ENCODE assay signal across 14 mouse cellular contexts in the genomic region with DNA sequence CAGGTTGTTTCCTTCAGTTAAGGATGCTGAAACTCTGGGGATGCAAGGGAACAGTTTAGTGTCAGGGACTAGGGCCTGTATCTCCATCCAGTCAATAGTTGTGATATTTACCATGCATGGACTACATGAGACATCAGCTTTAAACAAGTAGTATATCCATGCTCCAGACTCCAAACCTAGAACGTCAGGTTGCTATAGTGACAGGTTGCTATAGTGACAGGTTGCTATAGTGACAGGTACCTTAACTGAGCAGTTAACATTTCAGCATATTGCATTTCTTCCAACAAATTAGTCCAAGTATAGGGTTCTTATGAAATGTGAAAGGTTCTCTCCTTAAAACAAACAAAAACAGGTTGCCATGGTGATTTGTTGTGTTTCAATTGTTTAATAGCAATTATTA. TPM values are rescaled to one million over a fixed set of nuclear protein-coding genes. Genes with fewer than 3 reads are reported as not detected.
DNase-seq lines count a peak whose midpoint lies in the region; ATAC-seq and TF ChIP-seq lines count a peak whose summit lies in the region.
"Had no signal": no experiment of that assay in that cellular context is flagged by ENCODE, and none has a peak within 500 bp of the region (broad histone marks: within the 10 kb centered on the region; RNA-seq: fewer than 3 reads in every experiment).

No protein-coding gene starts in this region.

- DNase-seq in layer of hippocampus, adult 11-12 months (ENCODE audit: low spot score) = peak; percentile 41
- DNase-seq in layer of hippocampus, postnatal 10 days (ENCODE audit: low spot score in 2 of 2) = no peak
- DNase-seq in right cerebral cortex, postnatal 10 days (ENCODE audit: low spot score in 2 of 2) = peak; percentile 56 to 86
- DNase-seq in right cerebral cortex, postnatal 25 days = no peak
- DNase-seq in hindbrain, postnatal 0 days (ENCODE audit: low spot score) = peak; percentile 74
- no peak for DNase-seq in liver
- DNase-seq in kidney, adult 9 months = no peak
- DNase-seq: adrenal gland, postnatal 25 days; cerebellum, postnatal 25 days; gastrocnemius, postnatal 36 days; heart, postnatal 4 days; kidney, adult 18-20 months had no signal

- no peak overlapping the region for H3K9ac ChIP-seq in hindbrain, postnatal 0 days (replicated peaks; ENCODE audit: low read length)
- H3K9ac ChIP-seq: heart, embryonic 12.5 days had no signal

- WGBS in hindbrain, postnatal 0 days = 10% methylated on average over 1 of the region's 1 CpGs

- no peak for TF ChIP-seq CTCF in hindbrain, postnatal 0 days (IDR thresholded peaks at IDR 0.05; ENCODE audit: low read depth)

- peak; percentile 91 for ATAC-seq in hindbrain, postnatal 0 days

- H3K4me2 ChIP-seq in hindbrain, postnatal 0 days (ENCODE audit: low read depth, low read length) = no peak overlapping the region
- H3K4me2 ChIP-seq: heart, embryonic 12.5 days had no signal

- H3K36me3 ChIP-seq in hindbrain, postnatal 0 days (ENCODE audit: insufficient read depth, low read length) = no peaks in the 10 kb centered on the region
- H3K36me3 ChIP-seq: G1E; heart, embryonic 12.5 days had no signal

- no peak overlapping the region for H3K4me3 ChIP-seq in hindbrain, postnatal 0 days (ENCODE audit: low read length)
- H3K4me3 ChIP-seq: heart, embryonic 12.5 days had no signal

- no peaks in the 10 kb centered on the region for H3K9me3 ChIP-seq in hindbrain, postnatal 0 days (ENCODE audit: low read length)
- H3K9me3 ChIP-seq: heart, embryonic 12.5 days had no signal

- H3K27me3 ChIP-seq in hindbrain, postnatal 0 days (ENCODE audit: insufficient read depth, low read length) = no peaks in the 10 kb centered on the region
- H3K27me3 ChIP-seq: heart, embryonic 12.5 days had no signal

- no peak overlapping the region for H3K27ac ChIP-seq in hindbrain, postnatal 0 days

- peaks cover 7% of the 10 kb centered on the region for H3K4me1 ChIP-seq in hindbrain, postnatal 0 days (ENCODE audit: insufficient read depth, low read length)

RNA-seq across cellular contexts. Expression of a gene that starts 36.6 kb away (rescaled TPM):
- total RNA-seq in layer of hippocampus, postnatal 10 days (2021) = 10 to 100 TPM; 59.1 to 61.1 TPM
- total RNA-seq in hindbrain, postnatal 0 days (2014; rRNA removed) = 18.9 and 19.2 TPM in 2 replicates
- 3.3 and 3.7 TPM in 2 replicates for polyA plus RNA-seq in hindbrain, postnatal 0 days (2015; fragmentation: Nextera tagmentation; extraction: Ambion mirVana)
- polyA plus RNA-seq: G1E had no signal

Comparison
In these comparisons a context has a peak if more than half of its experiments do, and no peak if none do; other contexts are left out.
1. DNase-seq: peak in layer of hippocampus, adult 11-12 months (single experiment), right cerebral cortex, postnatal 10 days (2 of 2) and hindbrain, postnatal 0 days (single experiment); none in layer of hippocampus, postnatal 10 days (0 of 2), right cerebral cortex, postnatal 25 days (single experiment), liver (single experiment) and kidney, adult 9 months (single experiment).